Mouse (Mus musculus) ES-Bruce4 (cell line): ENCODE measurements around the gene Lhb.

ENCODE experiments used
- CTCF ChIP-seq: IDR thresholded peaks from one replicate; pipeline ENCODE4 v1.8.1; 2011; ENCODE audit warnings: low read depth, low read length
- POLR2A ChIP-seq: IDR thresholded peaks from one replicate; pipeline ENCODE4 v1.8.1; 2011; ENCODE audit warnings: low read length; ENCODE audit not compliant: insufficient read depth

DNA sequence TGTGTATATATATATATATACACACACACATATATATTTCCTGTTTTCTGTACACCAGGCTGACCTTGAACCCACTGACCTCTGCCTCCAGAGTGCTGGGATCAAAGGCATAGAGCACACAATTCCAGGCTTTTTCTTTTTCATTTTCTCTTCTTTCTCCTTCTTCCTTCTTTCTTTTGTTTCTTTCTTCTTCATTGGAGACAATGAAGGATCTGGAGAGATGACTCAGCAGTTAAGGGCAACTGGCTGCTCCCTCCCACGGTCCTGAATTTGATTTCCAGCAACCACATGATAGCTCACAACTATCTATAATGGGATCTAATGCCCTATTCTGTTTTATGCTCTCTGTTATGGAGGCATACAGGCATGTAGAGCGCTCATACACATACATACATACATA, 23.8 kb upstream of the Lhb start:
- TF ChIP-seq CTCF (no peak), POLR2A (no peak)
